Mouse (Mus musculus) thymus, postnatal 36 days (tissue): ENCODE data around the gene Itga2.

ENCODE experiments used
- DNase-seq, 2 experiments: peaks; one replicate each; pipeline ENCODE4 v3.0.0; 2022; ENCODE audit warnings: mixed read lengths in 2 of 2

Itga2 gene

DNA sequence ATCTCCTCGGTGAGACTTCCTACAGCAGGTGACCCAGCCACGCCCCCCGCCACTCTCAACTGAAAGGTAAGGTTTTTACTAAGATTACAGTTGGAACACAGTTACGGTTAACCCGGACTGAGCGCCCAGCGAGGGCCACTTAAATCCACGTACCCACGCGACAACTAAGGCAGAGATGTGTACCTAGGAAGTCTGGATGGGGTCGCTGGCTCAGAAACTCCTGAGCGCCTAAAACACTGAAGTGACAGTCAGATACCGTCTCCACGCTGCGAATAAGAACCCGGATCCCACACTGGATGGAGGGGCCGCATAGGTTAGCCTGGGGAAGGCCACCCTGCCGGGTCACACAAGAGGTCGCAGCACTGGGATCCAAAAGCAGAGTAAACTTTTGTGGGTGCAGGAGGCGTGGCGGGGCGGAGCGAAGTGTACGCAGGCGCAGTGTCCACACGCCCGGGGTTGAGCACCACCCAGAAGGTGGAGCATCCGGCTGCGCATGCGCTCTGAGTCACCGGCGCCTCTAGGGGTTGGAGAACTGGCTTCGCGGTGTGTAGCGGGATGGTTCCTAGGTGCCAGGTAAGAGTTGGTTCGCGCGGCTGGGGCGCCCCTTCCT is 114.0 kb downstream of the Itga2 start, which contains the start of gene Mocs2:
Gene Mocs2 (plus strand): TSS at position 486 of the 610 bp plus-strand sequence.
- DNase-seq: peak; percentile 95 to 96

DNA sequence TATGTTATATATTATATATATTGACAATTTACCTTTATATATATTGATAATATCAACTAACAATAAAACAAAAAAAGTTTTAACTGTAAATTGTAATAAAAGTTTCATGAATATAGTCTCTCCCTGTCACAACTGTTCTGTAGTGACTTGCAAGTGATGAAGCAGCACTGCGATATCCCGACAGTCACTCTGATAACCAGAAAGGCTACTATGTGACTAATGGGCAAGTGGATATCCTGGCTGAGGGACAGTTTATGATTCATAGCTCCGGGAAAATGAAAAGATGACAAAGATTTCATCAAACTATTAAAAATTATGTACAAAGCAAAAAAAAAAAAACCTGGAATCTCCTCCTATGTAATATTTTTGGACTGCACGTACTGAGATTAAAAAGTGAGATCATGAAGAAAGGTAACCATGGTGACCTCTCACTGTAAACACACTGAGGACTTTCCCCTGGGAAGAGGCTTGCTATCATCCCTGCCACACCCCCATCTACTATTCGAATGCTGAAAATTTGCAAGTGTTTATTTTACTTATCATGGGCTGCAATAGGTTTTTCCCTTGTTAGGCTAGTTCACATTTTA is 122.2 kb downstream of the Itga2 start:
- DNase-seq: no peak

- no peak for DNase-seq
Observed at GRCm38 (mm10) chr13:114802971-114803370, 128.9 kb downstream of the Itga2 start.

DNA sequence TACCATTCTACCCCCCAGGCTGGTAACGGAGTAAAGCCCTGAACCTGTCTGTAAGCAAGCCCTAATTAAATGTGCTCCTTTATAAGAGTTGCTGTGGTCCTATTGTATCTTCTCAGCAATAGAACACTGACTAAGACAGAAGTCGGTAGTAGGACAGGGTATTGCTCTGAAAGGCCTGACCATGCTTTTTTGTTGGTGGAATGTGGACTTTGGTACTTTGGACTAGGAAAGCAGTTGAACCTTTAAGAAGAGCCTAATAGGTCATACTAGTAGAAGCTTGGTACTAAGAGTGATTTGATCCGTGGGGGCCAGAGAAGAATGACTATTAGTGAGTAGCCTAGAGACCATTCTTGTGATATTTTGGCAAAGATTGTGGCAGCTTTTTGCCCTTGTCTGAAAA is 130.0 kb downstream of the Itga2 start:
- no peak for DNase-seq

DNA sequence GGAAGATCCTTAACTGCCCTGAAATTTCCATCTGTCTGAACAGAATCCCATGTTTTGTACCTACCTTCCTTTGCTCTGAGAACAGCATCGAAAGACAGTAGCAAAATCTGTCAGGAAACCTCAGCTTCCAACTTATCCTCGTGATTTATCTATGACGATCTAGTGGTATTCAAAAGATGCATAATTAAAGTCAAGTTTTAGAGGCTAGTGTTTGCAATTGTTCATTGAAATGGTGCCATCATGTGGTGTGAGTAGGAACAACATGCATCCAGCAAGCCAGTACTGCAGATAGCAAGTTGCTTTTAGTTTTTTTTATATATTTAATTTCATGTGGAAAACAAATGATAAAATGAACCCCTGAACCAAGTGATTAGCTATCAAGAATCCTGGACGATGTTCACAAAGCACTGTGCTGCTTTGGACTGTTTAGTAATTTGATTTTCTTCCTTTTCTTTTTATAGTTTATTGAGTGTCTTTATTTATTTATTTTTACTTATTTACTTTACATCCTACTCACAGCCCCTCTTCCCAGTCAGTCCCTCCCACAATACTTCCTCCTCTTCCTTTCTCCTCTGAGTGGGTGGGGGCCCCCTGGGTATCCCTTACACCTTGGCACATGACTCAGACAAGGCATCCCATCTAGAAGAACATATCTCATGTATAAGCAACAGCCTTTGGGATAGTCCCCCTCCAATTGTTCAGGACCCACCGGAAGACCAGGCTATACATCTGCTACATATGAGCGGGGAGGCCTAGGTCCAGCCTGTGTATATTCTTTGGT is 138.5 kb downstream of the Itga2 start:
- peak; percentile 7 to 29 for DNase-seq

DNA sequence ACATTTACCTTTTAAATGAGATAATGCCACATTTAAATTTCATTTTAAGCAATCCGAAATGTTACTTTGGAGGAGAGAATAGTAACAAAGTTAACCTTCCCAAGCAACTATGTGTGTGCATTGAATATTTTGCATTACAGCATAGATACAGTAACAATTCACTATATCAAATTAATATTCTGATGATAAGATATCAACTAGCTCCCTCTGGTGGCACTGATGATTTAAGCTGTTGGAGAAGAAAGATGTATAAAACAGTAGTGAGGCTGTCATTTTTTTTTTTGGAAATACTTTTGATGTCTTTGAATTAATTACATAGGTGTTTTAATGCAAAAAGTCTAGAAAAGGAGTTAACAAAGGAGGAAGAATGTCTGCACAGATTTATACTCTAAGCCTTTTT is 140.4 kb downstream of the Itga2 start:
- no peak for DNase-seq
